Mouse (Mus musculus) heart, postnatal 25 days (tissue): ENCODE measurements around the gene Gpr61. TPM values are rescaled to one million over a fixed set of nuclear protein-coding genes. Genes with fewer than 3 reads are reported as not detected.

Source experiments
- DNase-seq: peaks from one replicate; pipeline ENCODE4 v3.0.0; 2022; ENCODE audit warnings: low spot score
- intact Hi-C: fragments of 180-260 bp; cut with DNase I; formaldehyde crosslinking; loops from one replicate; pipeline ENCODE4 v1.15.1; 2025
- total RNA-seq, 2 experiments: library from RNA; stranded (reverse); gene quantifications; 2 replicates each; pipeline ENCODE4 v1.2.3; 2021

Gene Gpr61
- total RNA-seq: not detected

DNA sequence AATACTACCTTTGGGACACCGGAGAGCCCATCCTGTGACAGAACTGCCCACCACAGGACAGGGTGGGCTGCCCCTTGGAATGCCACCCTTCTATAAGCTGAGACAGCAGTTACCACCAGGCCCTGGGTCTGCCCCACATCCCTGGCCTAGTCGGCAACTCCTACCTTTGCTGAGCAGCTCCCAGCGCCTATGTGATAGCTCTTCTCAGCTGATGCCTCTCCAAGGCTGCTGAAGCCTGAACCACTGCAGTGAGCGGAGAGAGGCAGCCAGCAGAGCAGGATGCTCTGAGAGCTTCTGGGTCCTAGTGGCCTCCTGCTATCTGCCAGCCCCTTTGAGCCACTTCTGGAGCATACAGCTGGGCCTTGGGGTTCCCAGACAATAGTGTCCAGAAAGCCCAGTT, at the start of gene Gpr61:
Gpr61 (minus strand) TSS at position 227 of the 400 bp plus-strand sequence.
- DNase-seq: no peak
- intact Hi-C loops: no loop called here

DNA sequence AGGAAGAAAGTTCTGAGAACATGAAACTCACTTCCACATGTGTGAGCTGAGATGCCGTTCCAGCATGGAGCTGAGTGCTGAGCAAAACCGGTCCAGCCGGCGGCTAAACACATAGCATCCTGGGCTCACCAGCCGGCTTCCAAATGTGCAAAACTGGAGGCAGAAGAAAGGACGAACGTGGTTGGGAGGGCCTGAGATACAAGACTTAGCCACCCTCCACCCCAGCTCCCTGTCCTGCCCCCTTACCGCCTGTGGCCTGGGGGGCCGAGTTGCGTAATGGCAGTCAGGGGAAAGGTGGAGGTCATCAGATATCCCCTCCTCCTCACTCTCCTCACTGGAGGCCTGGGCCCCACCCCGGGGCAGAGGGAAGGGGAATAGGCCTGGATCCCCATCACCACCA, 49.8 kb upstream of the Gpr61 start:
- intact Hi-C loops: loop anchor here (1.0 to 10.0 kb wide), 2 partner anchors 40 to 360 kb away; partner anchors contain the start of gene Tmem167b
- DNase-seq: no peak

DNA sequence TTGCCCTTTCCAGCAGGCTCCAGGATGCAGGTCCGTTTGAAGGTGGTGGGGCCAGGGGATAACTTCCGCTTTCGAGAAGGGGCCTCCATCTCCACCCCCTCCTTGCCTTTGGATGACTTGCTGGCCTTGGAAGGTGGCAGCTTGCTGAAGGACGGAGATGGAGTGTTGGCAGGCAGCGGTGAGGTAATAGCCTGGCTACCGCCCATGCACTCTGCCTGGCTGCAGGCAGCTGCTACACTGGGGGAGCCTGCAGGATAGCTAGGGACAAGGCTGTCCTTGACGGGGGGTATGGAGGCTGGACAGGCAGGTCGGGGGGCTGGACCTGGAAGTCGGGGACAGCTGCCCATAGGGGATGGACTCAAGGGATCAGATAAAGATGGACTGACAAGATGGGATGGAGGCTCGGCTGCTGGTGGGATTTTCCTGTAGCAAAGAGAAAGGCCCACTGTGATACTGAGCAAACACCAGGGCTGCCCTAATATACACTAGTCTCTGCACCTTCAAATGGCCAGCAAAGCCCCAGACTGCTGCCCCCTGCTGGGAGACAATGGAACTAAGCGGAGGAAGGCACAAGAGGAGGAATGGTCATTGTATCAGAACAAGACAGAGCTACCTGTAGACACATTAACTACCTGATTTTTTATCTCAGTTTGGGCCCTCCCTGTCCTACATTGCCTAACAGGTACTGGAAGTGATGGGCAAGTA, 49.1 kb upstream of the Gpr61 start:
- DNase-seq: no peak
- intact Hi-C loops: loop anchor here (1.0 to 10.0 kb wide), 2 partner anchors 39 to 361 kb away; partner anchors contain the start of gene Tmem167b

DNA sequence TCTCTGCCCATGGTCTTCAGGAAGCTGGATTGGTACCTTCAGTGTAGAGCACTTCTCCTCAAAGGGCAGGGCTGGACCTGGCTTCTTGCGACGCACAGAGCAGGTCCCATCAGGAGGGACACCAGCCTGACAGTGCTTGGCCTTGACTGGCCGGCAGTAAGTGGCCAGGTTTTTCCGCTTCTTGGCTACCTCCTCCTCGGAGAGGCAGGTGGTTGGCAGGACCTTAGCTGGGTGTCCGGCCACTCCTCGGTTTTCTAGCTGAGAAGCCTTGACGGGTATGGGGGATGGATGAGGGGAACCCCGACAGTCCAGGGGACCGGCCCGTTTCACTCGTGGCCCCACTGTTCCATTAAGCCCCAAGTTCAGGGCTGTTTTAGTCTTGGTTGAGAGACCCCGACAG, 48.5 kb upstream of the Gpr61 start:
- intact Hi-C loops: loop anchor here (10.0 kb wide), 1 partner anchor 362 kb away; the partner anchor contains the start of gene Tmem167b
- no peak for DNase-seq

DNA sequence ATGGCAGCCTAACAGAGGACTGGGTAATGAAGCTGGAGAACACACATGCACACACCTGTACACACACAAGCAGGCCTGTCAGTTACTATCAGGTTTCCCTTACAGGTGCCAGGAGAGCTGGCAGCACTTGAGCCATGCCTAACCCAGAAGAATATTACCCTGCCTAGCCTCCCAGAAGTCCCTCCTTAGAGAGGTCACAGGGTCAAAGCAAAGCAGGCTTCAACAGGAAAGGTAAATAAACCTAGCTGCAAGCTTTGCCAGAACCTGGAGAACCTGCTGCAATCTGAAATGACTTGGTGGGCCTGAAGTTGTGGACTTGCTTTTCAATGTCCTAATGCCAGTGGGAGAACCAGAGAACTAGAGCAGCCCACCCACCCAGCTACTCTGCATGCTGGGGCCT, 47.8 kb upstream of the Gpr61 start:
- no peak for DNase-seq
- intact Hi-C loops: loop anchor here (10.0 kb wide), 1 partner anchor 362 kb away; the partner anchor contains the start of gene Tmem167b

DNA sequence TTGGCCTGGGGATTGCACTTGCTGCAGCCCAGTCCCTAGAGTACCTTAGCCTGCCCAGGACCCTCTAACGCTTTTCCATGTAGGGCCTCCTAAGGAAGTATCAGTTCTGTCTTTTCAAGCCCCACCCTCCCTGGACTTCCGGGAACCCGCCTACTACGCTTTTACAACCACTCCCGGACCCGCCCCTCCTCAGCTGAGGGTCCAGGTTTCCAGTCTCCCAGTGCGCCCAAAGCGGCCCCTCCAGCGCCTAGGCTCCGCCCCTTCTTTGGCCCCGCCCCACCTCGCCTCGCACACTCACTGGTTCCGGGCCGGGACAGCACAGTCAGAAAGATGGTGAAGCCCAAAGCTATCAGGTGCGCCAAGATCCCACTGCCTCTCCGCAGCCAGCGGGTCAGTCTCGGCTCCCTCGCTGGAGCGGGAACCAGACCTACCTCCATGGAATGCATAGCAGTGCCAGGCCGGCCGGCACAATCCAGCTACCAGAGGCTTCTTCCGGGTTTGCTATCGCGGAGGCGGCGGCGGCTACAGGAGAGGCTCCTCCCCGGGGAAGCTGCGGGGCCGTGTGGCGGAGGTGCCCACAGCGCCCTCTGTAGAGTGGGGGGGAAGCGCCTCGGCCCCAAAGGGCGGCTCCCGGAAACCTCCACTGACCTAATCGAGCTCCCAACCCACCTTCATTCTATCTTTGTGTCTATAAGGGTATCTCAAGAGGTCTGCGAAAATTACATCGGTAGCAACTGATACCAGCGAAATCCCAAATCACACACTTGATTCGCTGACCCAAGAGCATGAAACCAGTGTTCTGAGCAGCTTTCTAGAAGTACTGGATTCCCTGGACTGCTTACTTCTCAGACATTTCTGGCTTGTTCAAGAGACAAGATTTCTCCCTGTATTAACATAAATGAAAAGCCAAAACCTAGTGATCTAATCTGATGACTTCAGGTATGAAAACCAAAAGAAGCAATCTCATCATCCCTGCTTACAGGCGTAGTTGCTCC, 45.9 kb upstream of the Gpr61 start, which contains the start of gene Cyb561d1:
Cyb561d1 (minus strand) TSS at position 884 of the 995 bp plus-strand sequence.
- peak; percentile 92 for DNase-seq
- intact Hi-C loops: loop anchor here (10.0 kb wide), 1 partner anchor 364 kb away; the partner anchor contains the start of gene Tmem167b

DNA sequence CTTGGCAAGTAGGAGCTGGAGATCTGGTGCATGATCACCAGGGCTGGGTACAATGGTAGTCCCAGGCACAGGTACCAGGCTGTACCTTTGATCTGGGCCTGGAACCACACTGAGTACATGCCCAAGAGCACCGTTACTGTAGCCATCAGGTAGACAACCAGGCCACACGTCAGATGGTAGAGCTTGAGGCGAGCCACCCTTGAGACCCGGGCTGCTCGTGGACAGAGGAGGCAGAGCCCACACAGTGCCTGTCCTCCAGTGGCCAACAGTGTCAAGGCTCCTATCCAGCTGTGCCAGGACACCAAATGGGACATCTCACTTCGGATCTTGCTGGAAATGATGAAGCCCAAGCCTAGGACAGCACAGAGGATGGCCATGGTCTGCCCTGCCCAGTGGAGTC, 44.5 kb upstream of the Gpr61 start:
- intact Hi-C loops: no loop called here
- no peak for DNase-seq

DNA sequence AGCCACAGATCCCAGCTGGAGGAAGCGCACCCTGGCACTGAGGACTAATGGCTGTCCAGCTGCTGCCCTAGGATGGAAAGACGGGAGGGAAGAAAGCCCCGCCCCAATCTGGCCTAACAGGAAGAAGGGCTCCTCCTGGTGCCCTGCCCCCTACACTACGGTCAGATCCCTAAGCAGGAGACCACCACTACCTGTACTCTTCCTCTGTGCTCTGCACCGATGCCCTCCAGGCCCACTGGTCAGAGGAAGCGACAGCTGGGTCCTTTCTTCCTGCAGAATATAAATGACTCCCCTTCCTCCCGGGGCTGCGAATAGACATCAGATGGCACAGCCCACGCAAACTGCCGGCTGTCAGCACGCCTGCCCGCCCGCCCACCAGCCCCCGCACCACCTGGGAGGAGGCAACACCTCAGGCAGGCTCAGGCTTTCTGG, 42.4 kb upstream of the Gpr61 start:
- intact Hi-C loops: no loop called here
- no peak for DNase-seq

DNA sequence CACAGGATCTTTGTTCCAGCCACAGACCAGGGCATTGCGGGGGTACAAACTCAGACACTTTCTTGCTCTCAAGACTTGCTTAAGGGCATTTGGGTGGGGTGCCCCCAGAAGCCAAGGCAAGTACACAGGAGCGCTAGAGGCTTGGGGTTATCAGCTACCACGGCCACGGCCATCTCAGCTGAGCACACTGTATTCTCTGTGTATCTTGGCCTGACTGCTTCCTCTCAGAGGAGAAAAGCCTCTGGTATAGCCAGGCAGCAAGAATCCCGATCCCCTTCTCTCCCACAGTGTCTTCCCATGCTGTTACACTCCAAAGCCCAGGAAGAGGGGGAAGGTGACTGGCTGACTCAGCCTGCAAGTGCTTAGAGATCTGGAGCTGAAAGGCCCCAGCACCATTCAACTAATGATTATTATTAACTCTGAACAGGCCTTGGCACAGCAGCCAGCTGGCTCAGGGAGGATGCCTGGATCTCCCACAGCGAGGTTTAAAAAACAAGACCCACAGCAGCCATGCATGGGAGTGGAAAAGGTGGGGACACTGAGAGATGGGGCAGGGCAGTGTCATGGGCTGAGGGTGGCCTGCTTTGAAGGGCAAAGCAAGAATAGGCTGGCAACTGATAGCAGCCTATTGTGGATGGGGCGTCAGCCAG, 41.4 kb upstream of the Gpr61 start:
- DNase-seq: no peak
- intact Hi-C loops: no loop called here

DNA sequence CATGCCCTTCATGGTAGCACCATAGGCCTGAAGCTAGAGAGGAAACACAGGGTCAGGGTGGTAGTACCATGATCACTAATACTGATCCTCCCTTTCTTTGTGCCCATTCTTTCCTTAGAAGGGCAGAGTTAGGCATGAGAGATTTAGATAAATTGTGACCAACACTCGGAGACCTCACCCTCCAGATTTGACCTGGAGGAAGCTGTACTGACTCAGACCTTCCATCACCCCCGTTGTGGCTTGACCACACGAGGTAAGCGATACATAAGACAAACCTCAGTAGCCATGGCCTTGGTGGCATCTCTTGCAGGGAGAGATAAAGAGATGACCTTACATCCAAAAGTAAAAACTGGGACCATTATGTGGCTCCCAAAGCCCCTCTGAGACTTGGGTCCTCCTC, 40.6 kb upstream of the Gpr61 start:
- no peak for DNase-seq
- intact Hi-C loops: no loop called here

DNA sequence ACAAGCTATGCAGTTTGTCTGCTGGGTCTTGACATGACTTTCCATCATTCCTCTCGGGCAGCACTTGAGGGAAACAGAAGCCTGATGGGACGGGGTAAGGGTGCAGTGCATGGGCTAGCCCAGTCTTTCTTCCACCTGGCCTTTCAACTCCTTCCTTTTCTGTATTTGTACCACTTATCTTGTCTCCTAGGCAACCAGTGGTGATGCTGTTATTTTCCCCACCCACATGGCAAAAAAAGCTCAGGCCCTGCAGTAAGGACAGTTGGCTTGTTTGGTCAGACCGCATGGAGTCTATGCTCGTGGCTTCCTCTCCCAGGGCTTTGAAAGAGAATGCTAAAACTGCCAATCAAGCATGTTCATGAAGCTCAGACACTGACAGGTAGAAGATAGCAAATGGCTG, 39.0 kb upstream of the Gpr61 start:
- no peak for DNase-seq
- intact Hi-C loops: no loop called here

DNA sequence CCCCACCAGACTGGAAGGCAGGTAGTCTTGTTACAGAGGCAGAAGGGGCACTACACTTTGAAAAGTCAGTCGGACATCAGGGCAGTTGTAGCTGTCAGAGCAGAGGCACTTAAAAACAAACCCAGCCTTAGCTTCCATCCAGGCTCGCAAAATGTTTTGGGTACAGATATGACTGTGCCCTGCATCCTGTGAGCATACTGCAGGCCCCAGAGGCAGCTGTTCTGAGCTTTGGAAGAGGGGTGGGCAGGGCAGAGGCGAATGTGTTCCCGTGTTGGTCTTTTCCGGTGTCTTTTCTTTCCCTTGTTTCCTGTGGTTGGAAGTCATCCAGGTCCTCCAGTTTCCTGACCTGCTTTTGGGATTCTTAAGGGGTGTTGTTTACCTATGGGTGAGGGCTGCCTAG, 35.2 kb upstream of the Gpr61 start:
- DNase-seq: no peak
- intact Hi-C loops: no loop called here

DNA sequence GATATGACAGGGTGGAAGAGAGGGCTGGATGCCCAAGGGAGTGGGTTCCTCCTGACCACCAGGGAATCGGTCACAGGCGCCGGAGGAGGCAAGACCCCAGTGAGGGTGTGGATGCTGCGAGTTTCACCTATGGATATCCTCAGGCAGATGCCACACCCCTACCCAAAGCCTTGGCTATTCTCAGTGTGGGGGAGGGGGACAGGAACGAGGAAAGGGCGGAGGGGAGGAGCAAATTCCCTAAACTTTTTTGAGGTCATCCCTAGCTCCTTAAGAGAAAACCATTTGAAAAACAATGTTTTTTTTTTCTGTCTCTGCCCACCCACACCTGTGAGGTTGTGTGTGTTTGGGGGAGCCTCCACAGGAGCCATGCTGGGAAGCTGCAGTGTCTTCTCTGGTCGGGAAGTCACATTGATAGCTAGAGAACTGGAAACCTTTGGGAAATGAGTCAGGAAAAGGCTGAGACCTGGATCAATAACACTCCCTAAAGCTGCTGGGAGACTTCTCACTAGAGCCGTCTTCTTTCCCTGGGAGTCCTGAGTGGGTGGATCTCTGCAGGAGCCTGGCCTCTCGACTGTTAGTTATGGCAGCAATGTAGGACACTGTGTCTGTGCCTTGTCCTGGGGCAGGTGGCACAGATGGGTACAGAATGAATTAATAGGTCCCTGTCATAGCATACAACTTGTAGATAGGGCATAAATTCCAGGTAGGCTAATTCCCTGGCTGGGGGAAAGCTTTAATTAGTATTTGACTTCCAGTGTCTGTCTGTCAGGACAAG, 34.2 kb upstream of the Gpr61 start:
- DNase-seq: no peak
- intact Hi-C loops: no loop called here

DNA sequence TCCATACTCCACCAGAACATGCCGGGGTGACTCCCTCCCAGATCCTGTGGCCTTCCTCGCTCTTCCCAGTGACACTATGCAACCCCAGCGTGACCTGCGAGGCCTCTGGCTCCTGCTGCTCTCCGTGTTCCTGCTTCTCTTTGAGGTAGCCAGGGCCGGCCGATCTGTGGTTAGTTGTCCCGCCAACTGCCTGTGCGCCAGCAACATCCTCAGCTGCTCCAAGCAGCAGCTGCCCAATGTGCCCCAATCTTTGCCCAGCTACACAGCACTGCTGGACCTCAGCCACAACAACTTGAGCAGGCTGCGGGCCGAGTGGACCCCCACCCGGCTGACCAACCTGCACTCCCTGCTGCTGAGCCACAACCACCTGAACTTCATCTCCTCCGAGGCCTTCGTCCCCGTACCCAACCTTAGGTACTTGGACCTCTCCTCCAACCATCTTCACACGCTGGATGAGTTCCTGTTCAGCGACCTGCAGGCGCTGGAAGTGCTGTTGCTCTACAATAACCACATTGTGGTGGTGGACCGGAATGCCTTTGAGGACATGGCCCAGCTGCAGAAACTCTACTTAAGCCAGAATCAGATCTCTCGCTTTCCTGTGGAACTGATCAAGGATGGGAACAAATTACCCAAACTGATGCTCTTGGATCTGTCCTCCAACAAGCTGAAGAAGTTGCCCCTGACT, 32.6 kb upstream of the Gpr61 start:
- intact Hi-C loops: no loop called here
- no peak for DNase-seq

DNA sequence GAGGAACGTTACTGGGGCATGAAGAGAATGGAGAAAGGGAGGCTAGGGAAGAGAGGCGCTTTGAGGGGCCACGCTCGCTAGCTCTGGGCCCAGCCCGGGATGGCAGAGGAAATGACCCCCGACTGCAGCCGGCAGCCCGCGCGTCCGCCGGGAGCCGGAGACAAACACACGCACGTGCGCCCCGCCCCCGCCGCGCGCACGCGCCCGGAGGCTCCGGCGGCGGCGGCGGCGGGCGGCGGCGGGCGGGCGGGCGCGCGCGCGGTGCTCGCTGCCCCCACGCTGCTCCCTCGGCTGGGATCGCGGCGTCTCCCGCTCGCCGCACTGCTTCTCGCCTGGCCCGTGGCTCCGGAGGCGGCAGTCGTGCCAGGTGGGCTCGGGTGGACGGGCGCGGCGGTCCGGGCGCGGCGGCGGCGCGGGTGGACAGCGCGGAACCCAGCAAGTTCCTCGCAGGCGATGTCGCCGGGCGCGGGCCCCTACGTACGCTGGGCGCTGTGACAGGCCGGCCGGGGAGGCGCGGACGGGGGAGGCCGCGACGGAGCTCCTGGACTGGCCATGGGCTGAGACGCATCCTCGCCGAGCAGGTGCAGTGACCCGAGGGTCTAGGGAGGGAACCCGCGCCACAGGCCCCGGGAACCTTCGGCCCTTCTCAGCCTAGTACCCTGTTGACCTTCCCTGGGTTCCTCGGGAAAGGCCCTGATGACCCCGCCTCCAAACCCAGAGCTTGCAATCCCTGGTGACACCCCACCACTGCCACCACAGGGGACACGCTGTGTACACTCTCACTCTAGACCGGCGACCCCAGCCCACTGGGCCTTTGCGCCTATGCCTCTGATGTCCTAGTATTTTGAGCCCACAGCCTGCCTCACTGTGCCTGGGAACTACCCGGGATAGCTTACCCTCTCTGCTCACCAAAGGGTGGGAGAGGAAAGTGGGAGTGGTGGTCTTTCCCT, 31.7 kb upstream of the Gpr61 start, which contains the start of gene Amigo1:
Amigo1 (plus strand) TSS at position 238 of the 950 bp plus-strand sequence.
- no peak for DNase-seq
- intact Hi-C loops: loop anchor here (1.0 kb wide), 1 partner anchor 23 kb away; no protein-coding TSS in a partner anchor

DNA sequence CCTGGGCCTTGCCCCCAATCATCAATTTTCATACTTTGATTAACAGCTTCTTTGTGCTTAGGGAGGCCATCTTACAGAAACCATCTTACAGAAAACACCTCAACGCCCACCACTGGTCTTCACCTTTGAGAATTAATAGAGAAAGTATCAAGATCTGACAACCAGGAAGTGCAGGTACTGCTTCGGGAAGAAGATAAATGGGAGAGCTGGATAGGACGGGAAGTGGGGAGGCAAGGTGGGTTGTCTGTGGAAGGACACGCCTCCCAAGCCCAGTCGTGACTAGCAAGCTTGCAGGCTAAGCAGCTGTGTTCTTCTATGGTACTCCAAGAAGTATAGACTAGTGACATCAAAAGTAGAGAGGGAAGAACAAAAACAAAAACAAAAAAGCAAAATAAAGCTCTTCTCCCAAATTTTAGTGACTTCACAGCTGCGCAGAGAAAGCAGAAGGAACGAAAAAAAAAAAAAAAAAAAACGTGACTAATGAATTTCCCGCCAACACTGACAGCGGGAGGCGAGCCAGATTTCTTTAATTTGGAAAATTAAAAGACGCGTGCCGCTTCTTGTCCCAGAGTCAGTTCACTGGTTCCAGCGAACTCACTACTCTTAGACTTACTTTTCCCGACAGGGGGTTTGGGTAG, 30.9 kb upstream of the Gpr61 start:
- no peak for DNase-seq
- intact Hi-C loops: loop anchor here (1.0 kb wide), 1 partner anchor 24 kb away; no protein-coding TSS in a partner anchor

DNA sequence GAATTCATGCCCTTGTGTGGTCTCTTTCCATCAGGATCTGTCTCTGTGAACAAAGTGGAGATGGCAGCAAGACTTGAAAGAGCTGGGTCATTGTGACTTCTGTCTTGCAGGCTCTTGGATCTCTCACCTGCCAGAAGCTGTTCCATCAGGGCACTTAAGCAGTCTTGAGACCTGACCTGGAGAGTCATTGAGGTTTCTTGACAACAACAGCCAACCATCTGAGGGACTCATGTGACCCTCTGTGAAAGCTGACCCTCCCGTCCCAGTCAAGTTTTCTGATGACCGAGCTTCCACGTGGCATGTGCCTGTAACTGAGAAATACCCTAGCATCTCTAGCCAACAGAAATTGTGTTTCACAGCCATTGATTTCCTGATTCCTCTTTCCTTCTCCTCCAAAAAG, 30.1 kb upstream of the Gpr61 start:
- intact Hi-C loops: no loop called here
- no peak for DNase-seq
